Mouse (Mus musculus): ENCODE measurements around the gene Thy1. TPM values are rescaled to one million over a fixed set of nuclear protein-coding genes. Genes with fewer than 3 reads are reported as not detected.

Thy1 gene
- polyA plus RNA-seq, 1 experiment from 2014 or later: 0.39 TPM

DNA sequence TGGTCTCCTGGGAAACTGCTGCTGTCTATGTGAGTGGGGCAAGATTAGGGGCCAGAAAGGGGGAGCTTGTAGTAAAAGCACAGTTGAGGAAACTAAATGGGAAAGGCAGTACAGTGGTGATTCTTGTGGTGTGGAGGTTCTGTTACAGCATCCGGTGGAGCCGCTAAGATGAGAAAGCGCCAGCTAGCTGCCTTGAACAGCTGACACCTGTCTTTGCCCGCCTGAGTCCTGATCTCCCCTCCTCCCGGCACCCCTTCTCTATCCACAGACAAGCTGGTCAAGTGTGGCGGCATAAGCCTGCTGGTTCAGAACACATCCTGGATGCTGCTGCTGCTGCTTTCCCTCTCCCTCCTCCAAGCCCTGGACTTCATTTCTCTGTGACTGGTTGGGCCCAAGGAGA, 3.9 kb downstream of the Thy1 start:
- Histone ChIP-seq H3K4me1 (ENCODE audit: insufficient read depth) (peaks cover 3% of the 10 kb centered on the region; the same call in 1 of the 2 replicates), H3K36me3 (replicated peaks; ENCODE audit: insufficient read depth, low read length) (no peaks in the 10 kb centered on the region), H3K9me3 (ENCODE audit: low read length) (no peaks in the 10 kb centered on the region), H3K4me3 (ENCODE audit: low read depth, low read length) (no peak overlapping the region), H3K9ac (replicated peaks) (no peak overlapping the region), H3K4me2 (ENCODE audit: low read depth, low read length) (no peak overlapping the region), H3K27me3 (ENCODE audit: insufficient read depth, low read length) (peaks cover 39% of the 10 kb centered on the region), H3K27ac (ENCODE audit: low read depth) (no peak overlapping the region)
- no peak for TF ChIP-seq EP300 (IDR thresholded peaks at IDR 0.05; ENCODE audit: low read depth)
- no peak for TF ChIP-seq CTCF (IDR thresholded peaks at IDR 0.05; ENCODE audit: low read depth)
- DNase-seq (no peak), ATAC-seq (no peak)
- WGBS (ENCODE audit: insufficient replicate concordance): 30% methylated on average over 6 of the region's 6 CpGs

DNA sequence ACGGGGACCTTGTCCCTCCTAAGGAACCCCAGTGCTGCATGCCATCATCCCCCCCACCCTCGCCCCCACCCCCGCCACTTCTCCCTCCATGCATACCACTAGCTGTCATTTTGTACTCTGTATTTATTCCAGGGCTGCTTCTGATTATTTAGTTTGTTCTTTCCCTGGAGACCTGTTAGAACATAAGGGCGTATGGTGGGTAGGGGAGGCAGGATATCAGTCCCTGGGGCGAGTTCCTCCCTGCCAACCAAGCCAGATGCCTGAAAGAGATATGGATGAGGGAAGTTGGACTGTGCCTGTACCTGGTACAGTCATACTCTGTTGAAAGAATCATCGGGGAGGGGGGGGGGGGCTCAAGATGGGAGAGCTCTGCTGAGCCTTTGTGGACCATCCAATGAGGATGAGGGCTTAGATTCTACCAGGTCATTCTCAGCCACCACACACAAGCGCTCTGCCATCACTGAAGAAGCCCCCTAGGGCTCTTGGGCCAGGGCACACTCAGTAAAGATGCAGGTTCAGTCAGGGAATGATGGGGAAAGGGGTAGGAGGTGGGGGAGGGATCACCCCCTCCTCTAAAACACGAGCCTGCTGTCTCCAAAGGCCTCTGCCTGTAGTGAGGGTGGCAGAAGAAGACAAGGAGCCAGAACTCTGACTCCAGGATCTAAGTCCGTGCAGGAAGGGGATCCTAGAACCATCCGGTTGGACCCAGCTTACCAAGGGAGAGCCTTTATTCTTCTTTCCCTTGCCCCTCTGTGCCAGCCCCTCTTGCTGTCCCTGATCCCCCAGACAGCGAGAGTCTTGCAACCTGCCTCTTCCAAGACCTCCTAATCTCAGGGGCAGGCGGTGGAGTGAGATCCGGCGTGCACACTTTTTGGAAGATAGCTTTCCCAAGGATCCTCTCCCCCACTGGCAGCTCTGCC, 4.6 kb downstream of the Thy1 start:
- Histone ChIP-seq H3K27ac (ENCODE audit: low read depth) (no peak overlapping the region), H3K4me1 (ENCODE audit: insufficient read depth) (peaks cover 3% of the 10 kb centered on the region; the same call in 1 of the 2 replicates), H3K4me3 (ENCODE audit: low read depth, low read length) (no peak overlapping the region), H3K4me2 (ENCODE audit: low read depth, low read length) (no peak overlapping the region), H3K27me3 (ENCODE audit: insufficient read depth, low read length) (peaks cover 32% of the 10 kb centered on the region), H3K36me3 (replicated peaks; ENCODE audit: insufficient read depth, low read length) (no peaks in the 10 kb centered on the region), H3K9ac (replicated peaks) (no peak overlapping the region), H3K9me3 (ENCODE audit: low read length) (no peaks in the 10 kb centered on the region)
- TF ChIP-seq EP300 (IDR thresholded peaks at IDR 0.05; ENCODE audit: low read depth) (no peak), CTCF (IDR thresholded peaks at IDR 0.05; ENCODE audit: low read depth) (no peak)
- DNase-seq: no peak
- 53% methylated on average over 14 of the region's 14 CpGs for WGBS (ENCODE audit: insufficient replicate concordance)
- no peak for ATAC-seq

DNA sequence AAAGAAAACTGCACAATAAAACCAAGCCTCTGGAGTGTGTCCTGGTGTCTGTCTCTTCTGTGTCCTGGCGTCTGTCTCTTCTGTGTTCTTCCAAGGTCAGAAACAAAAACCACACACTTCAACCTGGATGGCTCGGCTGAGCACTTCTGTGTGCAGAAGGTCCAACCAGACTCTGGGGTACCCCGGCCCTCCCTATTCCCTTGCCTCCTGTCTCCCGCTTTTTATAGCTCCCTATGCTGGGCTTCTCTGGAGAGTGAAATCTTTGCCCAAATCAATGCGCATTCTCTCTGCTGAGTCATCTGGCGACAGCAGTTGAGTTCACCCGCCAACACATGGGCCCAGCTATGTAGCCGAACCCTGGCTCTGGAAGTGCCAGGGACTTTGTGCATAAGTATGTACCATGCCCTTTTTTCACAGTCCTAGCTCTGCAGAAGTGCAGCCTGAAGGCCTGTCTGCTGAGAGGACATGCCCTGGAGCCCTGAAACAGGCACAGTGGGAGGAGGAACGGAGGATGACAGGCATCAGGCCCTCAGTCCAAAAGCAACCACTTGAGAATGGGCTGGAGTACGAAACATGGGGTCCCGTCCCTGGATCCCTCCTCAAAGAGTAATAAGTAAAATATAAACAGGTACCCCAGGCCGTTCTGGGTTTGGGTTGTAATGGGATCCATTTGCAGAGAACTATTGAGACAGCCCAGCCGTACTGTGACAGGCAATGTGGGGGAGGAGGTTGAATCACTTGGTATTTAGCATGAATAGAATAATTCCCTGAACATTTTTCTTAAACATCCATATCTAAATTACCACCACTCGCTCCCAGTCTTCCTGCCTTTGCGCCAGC, 5.6 kb downstream of the Thy1 start:
- WGBS (ENCODE audit: insufficient replicate concordance): 70% methylated on average over 15 of the region's 15 CpGs
- H3K27me3 ChIP-seq (ENCODE audit: insufficient read depth, low read length): peaks cover 23% of the 10 kb centered on the region

DNA sequence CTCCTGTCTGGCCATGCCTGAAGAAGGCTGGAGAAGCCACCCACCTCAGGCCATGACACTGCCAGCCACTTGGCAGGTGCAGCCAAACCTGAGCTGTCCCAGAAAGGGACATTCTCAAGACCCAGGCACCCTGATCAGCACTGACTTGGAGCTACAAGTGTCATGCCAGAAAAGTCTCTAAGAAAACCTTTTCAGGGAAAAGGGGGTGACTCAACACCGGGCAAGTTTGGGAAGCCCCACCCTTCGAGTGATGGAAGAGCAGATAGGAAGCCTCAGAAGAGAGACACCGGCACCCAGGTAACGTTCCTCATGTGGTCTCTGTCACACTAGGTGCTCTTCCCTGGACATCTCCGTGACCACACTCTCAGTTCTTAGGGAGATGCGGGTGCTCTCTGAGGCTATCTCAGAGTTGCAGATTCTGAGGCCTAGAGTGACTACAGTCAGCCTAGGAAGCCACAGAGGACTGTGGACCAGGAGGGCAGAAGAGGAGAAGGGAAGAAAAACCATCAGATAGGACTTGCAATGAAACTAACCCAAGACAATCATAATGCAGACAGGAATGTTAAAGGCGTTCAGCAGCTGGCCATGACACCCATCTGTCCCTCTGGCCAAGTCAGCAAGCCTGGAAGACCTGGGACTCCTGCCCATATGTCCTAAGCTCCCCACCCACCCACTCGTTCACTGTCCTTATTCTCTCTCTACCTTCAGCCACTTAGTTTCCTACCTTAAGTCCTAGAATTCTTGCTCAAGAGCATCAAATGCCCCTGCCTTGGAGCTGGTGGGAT, 6.4 kb downstream of the Thy1 start:
- no peaks in the 10 kb centered on the region for H3K36me3 ChIP-seq (replicated peaks; ENCODE audit: insufficient read depth, low read length)
- no peak for ATAC-seq
- DNase-seq: no peak

More for the DNA sequence above, 5.6 kb downstream of the Thy1 start:
- no peak overlapping the region for H3K9ac ChIP-seq (replicated peaks)
- TF ChIP-seq EP300 (IDR thresholded peaks at IDR 0.05; ENCODE audit: low read depth) (no peak), CTCF (IDR thresholded peaks at IDR 0.05; ENCODE audit: low read depth) (no peak)
- no peak overlapping the region for H3K27ac ChIP-seq (ENCODE audit: low read depth)
- H3K4me1 ChIP-seq (ENCODE audit: insufficient read depth): 0 out of 2 replicates have a peak, but pooled peaks cover 2% of the 10 kb centered on the region
- ATAC-seq: no peak
- H3K36me3 ChIP-seq (replicated peaks; ENCODE audit: insufficient read depth, low read length): no peaks in the 10 kb centered on the region
- H3K4me3 ChIP-seq (ENCODE audit: low read depth, low read length): no peak overlapping the region
- DNase-seq: no peak
- no peak overlapping the region for H3K4me2 ChIP-seq (ENCODE audit: low read depth, low read length)
- no peaks in the 10 kb centered on the region for H3K9me3 ChIP-seq (ENCODE audit: low read length)

DNA sequence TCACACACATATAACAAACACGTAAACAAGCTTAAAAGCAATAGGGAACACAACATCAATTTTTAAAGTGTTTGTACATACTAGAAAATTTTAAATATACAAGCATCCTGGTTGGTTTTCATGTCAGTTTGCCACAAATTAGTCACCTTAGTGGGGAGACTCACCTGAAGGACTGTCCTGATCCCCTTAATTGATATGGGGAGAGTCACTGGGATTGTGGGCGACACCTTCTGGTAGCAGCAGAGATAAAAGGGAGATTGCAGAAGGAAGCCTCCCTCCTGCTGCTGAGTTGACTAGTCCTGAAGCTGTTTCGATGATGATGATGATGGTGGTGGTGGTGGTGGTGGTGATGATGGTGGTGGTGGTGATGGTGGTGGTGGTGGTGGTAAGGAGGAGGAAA, 9.7 kb downstream of the Thy1 start:
- DNase-seq: no peak
- no peaks in the 10 kb centered on the region for H3K36me3 ChIP-seq (replicated peaks; ENCODE audit: insufficient read depth, low read length)
- H3K4me2 ChIP-seq (ENCODE audit: low read depth, low read length): no peak overlapping the region
- H3K27ac ChIP-seq (ENCODE audit: low read depth): no peak overlapping the region
- H3K27me3 ChIP-seq (ENCODE audit: insufficient read depth, low read length): no peaks in the 10 kb centered on the region
- no peaks in the 10 kb centered on the region for H3K4me1 ChIP-seq (ENCODE audit: insufficient read depth)
- TF ChIP-seq CTCF (IDR thresholded peaks at IDR 0.05; ENCODE audit: low read depth) (no peak), EP300 (IDR thresholded peaks at IDR 0.05; ENCODE audit: low read depth) (no peak)
- no peak for ATAC-seq
- H3K9ac ChIP-seq (replicated peaks): no peak overlapping the region
- H3K9me3 ChIP-seq (ENCODE audit: low read length): no peaks in the 10 kb centered on the region
- H3K4me3 ChIP-seq (ENCODE audit: low read depth, low read length): no peak overlapping the region
- 54% methylated on average over 3 of the region's 3 CpGs for WGBS (ENCODE audit: insufficient replicate concordance)

More for the DNA sequence above, 6.4 kb downstream of the Thy1 start:
- 69% methylated on average over 8 of the region's 8 CpGs for WGBS (ENCODE audit: insufficient replicate concordance)
- no peak overlapping the region for H3K27ac ChIP-seq (ENCODE audit: low read depth)
- H3K4me3 ChIP-seq (ENCODE audit: low read depth, low read length): no peak overlapping the region
- H3K9ac ChIP-seq (replicated peaks): no peak overlapping the region
- TF ChIP-seq EP300 (IDR thresholded peaks at IDR 0.05; ENCODE audit: low read depth): no peak
- TF ChIP-seq CTCF (IDR thresholded peaks at IDR 0.05; ENCODE audit: low read depth): no peak
- peaks cover 15% of the 10 kb centered on the region; the same call in 1 of the 2 replicates for H3K27me3 ChIP-seq (ENCODE audit: insufficient read depth, low read length)
- H3K9me3 ChIP-seq (ENCODE audit: low read length): no peaks in the 10 kb centered on the region
- H3K4me2 ChIP-seq (ENCODE audit: low read depth, low read length): no peak overlapping the region
- H3K4me1 ChIP-seq (ENCODE audit: insufficient read depth): no peaks in the 10 kb centered on the region
